In the genomic region with DNA sequence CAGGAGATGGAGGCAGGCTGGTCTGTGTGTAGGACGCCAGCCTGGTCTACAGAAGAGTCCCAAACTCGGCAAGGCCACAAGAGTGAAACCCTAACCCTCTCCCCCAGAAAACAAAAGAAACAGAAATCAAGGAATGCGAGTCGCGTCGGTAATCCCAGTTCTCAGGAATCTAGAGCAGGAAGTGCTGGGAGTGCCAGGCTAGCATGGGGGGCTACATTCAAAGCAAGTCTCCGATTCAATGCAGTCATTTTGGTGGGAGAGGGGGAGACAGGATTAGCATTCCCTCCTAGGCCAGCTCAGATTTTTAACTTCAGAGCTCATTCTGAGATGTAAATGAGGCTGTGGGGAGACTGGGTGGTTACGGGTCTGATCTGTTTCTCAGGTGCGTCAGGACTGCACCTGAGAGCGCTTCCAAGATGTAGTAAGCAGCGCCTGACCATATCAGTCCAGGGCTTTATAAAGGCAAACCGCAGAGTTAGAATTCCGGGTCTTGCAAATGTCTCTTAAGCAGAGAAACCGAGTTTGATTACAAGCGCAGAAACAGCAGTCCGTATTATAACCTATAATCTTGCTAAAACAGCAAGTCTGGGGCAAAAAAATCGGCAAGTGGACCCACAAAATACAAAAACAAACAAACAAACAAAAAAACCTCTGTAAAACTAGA, we compare ENCODE assay signal across 8 mouse cellular contexts. TPM values are rescaled to one million over a fixed set of nuclear protein-coding genes. Genes with fewer than 3 reads are reported as not detected.
A peak's percentile ranks its signal among the peaks of the same experiment; 100 is the strongest.
DNase-seq lines count a peak whose midpoint lies in the region; ATAC-seq and TF ChIP-seq lines count a peak whose summit lies in the region.

No protein-coding gene starts in this region.

- TF ChIP-seq POLR2A in myocyte (IDR thresholded peaks at IDR 0.05; ENCODE audit: insufficient read length, low read depth) = no peak

- no peak for TF ChIP-seq CTCF in left cerebral cortex, adult 2 months (IDR thresholded peaks at IDR 0.05)

- no peaks in the 10 kb centered on the region for H3K9me3 ChIP-seq in hindbrain, embryonic 15.5 days

- no peak for DNase-seq in left cerebral cortex, adult 2 months (ENCODE audit: extremely low spot score in 1 of 2, low spot score in 2 of 2)
- no peak for DNase-seq in left cerebral cortex, adult 11 months (ENCODE audit: low spot score)
- peak; percentile 21 for DNase-seq in c-Kit-negative CD71-positive TER-119-positive erythroid progenitor cells, embryonic 14.5 days (ENCODE audit: low read depth, low spot score)
- DNase-seq in B cell, adult 2 months = no peak
- no peak for DNase-seq in cerebellum, adult 11-12 months
- no peak for DNase-seq in gastrocnemius, adult 8-10 months (ENCODE audit: low spot score in 2 of 2)

- peak overlapping the region; percentile 81 for H3K4me2 ChIP-seq in hindbrain, embryonic 15.5 days
- H3K4me2 ChIP-seq in myocyte (ENCODE audit: low read depth) = peak overlapping the region; percentile 87

- peaks cover 17% of the 10 kb centered on the region for H3K36me3 ChIP-seq in hindbrain, embryonic 15.5 days
- peaks cover 15% of the 10 kb centered on the region for H3K36me3 ChIP-seq in myocyte (ENCODE audit: control insufficient read depth, insufficient read depth)

- H3ac ChIP-seq in myocyte (ENCODE audit: control insufficient read depth, insufficient read length) = peak overlapping the region; percentile 78

- H3K4me3 ChIP-seq in left cerebral cortex, adult 2 months = peak overlapping the region; percentile 100
- H3K4me3 ChIP-seq in hindbrain, embryonic 15.5 days = peak overlapping the region; percentile 99
- H3K4me3 ChIP-seq in myocyte = peak overlapping the region; percentile 67

- H3K27ac ChIP-seq in left cerebral cortex, adult 2 months = peak overlapping the region; percentile 95
- H3K27ac ChIP-seq in hindbrain, embryonic 15.5 days (replicated peaks) = peak overlapping the region; percentile 90

- H3K79me2 ChIP-seq in myocyte (ENCODE audit: control insufficient read depth, insufficient read depth) = peaks cover 87% of the 10 kb centered on the region

- peaks cover 58% of the 10 kb centered on the region for H3K4me1 ChIP-seq in hindbrain, embryonic 15.5 days (replicated peaks)

- H3K9ac ChIP-seq in hindbrain, embryonic 15.5 days = peak overlapping the region; percentile 96

- H3K27me3 ChIP-seq in hindbrain, embryonic 15.5 days = no peaks in the 10 kb centered on the region
- no peaks in the 10 kb centered on the region for H3K27me3 ChIP-seq in myocyte (ENCODE audit: control insufficient read depth, insufficient read depth, insufficient read length)

- 2% methylated on average over 17 of the region's 17 CpGs for WGBS in hindbrain, embryonic 15.5 days

- intact Hi-C loops in left cerebral cortex, adult 2 months (cut with DNase I) = no loop called here

- ATAC-seq in hindbrain, embryonic 15.5 days (ENCODE audit: low FRiP score, low read depth) = no peak

TF ChIP-seq in myocyte, 11 proteins besides CTCF, POLR2A, EP300 and RAD21:
- TF ChIP-seq E2F4 (IDR thresholded peaks at IDR 0.05; ENCODE audit: insufficient read depth) (no peak), TCF3 (IDR thresholded peaks at IDR 0.05; ENCODE audit: insufficient read length, low read depth) (no peak), REST (IDR thresholded peaks at IDR 0.05; ENCODE audit: insufficient read depth, insufficient read length) (no peak), CEBPB (IDR thresholded peaks at IDR 0.05; ENCODE audit: insufficient read depth, poor library complexity, severe bottlenecking) (no peak), USF1 (IDR thresholded peaks at IDR 0.05; ENCODE audit: low read depth) (no peak), SRF (IDR thresholded peaks at IDR 0.05; ENCODE audit: control insufficient read depth, insufficient read length, low read depth) (no peak), MYOG (IDR thresholded peaks at IDR 0.05; ENCODE audit: control insufficient read depth in 1 of 3, insufficient read depth in 1 of 3, insufficient read length in 2 of 3, low read depth in 2 of 3) (no peak), MAX (IDR thresholded peaks at IDR 0.05; ENCODE audit: low read depth) (no peak), POLR2AphosphoS2 (IDR thresholded peaks at IDR 0.05; ENCODE audit: insufficient read length, low read depth) (no peak), MYOD1 (IDR thresholded peaks at IDR 0.05; ENCODE audit: control insufficient read depth in 1 of 3, insufficient read length in 2 of 3, low read depth in 2 of 3) (no peak), TCF12 (IDR thresholded peaks at IDR 0.05; ENCODE audit: insufficient read depth, poor library complexity, severe bottlenecking) (no peak)

RNA-seq across cellular contexts. Expression of gene Gm27021, which starts 0.9 kb away (rescaled TPM):
- 1 to 10 TPM in 1 of 2 experiments, not detected in 1; 1.5 TPM for total RNA-seq in left cerebral cortex, adult 2 months (2021)
- polyA plus RNA-seq in hindbrain, embryonic 15.5 days (2015; fragmentation: Nextera tagmentation; extraction: Ambion mirVana) = 3.7 and 5.9 TPM in 2 replicates
- polyA plus RNA-seq in myocyte (2012; fragmentation: generic; extraction: Trizol) = 1.9 TPM
- not detected for total RNA-seq in gastrocnemius, adult 8-10 months (2022)

RNA-seq across cellular contexts. Expression of gene Cox4i1, which starts 1.1 kb away (rescaled TPM):
- 1,000 to 10,000 TPM; 1,050 to 1,086 TPM for total RNA-seq in left cerebral cortex, adult 2 months (2021)
- polyA plus RNA-seq in hindbrain, embryonic 15.5 days (2015; fragmentation: Nextera tagmentation; extraction: Ambion mirVana) = 1,171 and 1,185 TPM in 2 replicates
- 1,903 TPM for polyA plus RNA-seq in myocyte (2012; fragmentation: generic; extraction: Trizol)
- 1,000 to 10,000 TPM; 1,398 to 1,509 (median 1,471) TPM for total RNA-seq in gastrocnemius, adult 8-10 months (2022)

RNA-seq across cellular contexts. Expression of gene Emc8, which starts 1.4 kb away (rescaled TPM):
- total RNA-seq in left cerebral cortex, adult 2 months (2021) = 10 to 100 TPM; 68.1 to 81.2 TPM
- polyA plus RNA-seq in hindbrain, embryonic 15.5 days (2015; fragmentation: Nextera tagmentation; extraction: Ambion mirVana) = 114 and 124 TPM in 2 replicates
- polyA plus RNA-seq in myocyte (2012; fragmentation: generic; extraction: Trizol) = 122 TPM
- 10 to 100 TPM; 18.7 to 29.5 (median 25.8) TPM for total RNA-seq in gastrocnemius, adult 8-10 months (2022)

RNA-seq across cellular contexts. Expression of gene 1190005I06Rik, which starts 19.5 kb away (rescaled TPM):
- total RNA-seq in left cerebral cortex, adult 2 months (2021) = 10 to 100 TPM; 11.3 to 11.5 TPM
- polyA plus RNA-seq in hindbrain, embryonic 15.5 days (2015; fragmentation: Nextera tagmentation; extraction: Ambion mirVana) = 15.8 and 17.3 TPM in 2 replicates
- 4.9 TPM for polyA plus RNA-seq in myocyte (2012; fragmentation: generic; extraction: Trizol)
- total RNA-seq in gastrocnemius, adult 8-10 months (2022) = 1 to 10 TPM in 2 of 4 experiments, under 1 TPM in 1, not detected in 1; 0.89 to 1.1 (median 1.1) TPM
